Mouse (Mus musculus) cortical plate, adult 2 months (tissue): ENCODE measurements around the gene Tenm2.

Experiments used
- CTCF ChIP-seq: fragments of 200-500 bp; IDR thresholded peaks from 2 replicates; pipeline ENCODE4 v1.5.1; 2011; ENCODE audit warnings: mild to moderate bottlenecking, control low read depth, low read length; ENCODE audit not compliant: insufficient read depth; ENCODE audit errors: extremely low read depth
- POLR2A ChIP-seq: fragments of 200-500 bp; IDR thresholded peaks from 2 replicates; pipeline ENCODE4 v1.6.1; 2011; ENCODE audit warnings: mild to moderate bottlenecking, low read length, control low read depth; ENCODE audit not compliant: insufficient read depth; ENCODE audit errors: extremely low read depth

GRCm38 (mm10) chr11:36486092-36486491, 749.7 kb downstream of the Tenm2 start:
- TF ChIP-seq CTCF (no peak), POLR2A (no peak)
